Comparison of ENCODE assay signal across 30 mouse cellular contexts in the genomic region with DNA sequence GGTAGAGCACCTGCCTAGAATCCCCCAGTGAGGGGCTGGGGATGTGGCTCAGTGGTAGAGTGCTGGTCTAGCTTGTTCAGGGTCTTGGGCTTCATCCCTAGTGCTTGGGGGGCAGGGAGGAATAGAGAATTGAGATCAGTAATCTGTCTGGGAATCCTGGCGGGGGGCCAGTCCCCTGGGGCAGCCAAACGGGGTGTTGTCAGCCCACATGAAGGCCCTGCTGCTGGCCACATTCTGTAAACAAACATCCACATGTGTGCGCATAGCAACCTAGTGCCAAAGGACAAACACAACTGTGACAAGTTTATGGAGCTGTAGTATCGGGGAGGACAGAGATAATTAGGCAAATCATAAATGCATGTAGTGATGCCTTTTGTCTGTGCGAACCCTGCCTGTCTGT. TPM values are rescaled to one million over a fixed set of nuclear protein-coding genes. Genes with fewer than 3 reads are reported as not detected.
DNase-seq lines count a peak whose midpoint lies in the region; ATAC-seq and TF ChIP-seq lines count a peak whose summit lies in the region.
"Had no signal": no experiment of that assay in that cellular context is flagged by ENCODE, and none has a peak within 500 bp of the region (broad histone marks: within the 10 kb centered on the region; RNA-seq: fewer than 3 reads in every experiment).

No protein-coding gene starts in this region.

- H3K27ac ChIP-seq in lung, embryonic 14.5 days (ENCODE audit: low read depth), result no peak overlapping the region
- H3K27ac ChIP-seq: embryonic facial prominence, embryonic 12.5 days; heart, adult 2 months; hindbrain, embryonic 15.5 days; liver, embryonic 13.5 days had no signal

- no peaks in the 10 kb centered on the region for H3K36me3 ChIP-seq in lung, embryonic 14.5 days (ENCODE audit: insufficient read depth)
- H3K36me3 ChIP-seq: embryonic facial prominence, embryonic 12.5 days; G1E; heart, embryonic 12.5 days; hindbrain, embryonic 15.5 days; liver, embryonic 13.5 days had no signal

- no peaks in the 10 kb centered on the region for H3K9me3 ChIP-seq in lung, embryonic 14.5 days (ENCODE audit: low read depth, low read length)
- H3K9me3 ChIP-seq: embryonic facial prominence, embryonic 12.5 days; G1E; heart, embryonic 12.5 days; hindbrain, embryonic 15.5 days; liver, embryonic 13.5 days had no signal

- no peaks in the 10 kb centered on the region for H3K4me1 ChIP-seq in lung, embryonic 14.5 days (ENCODE audit: insufficient read depth)
- H3K4me1 ChIP-seq: heart, embryonic 12.5 days; hindbrain, embryonic 15.5 days; liver, embryonic 13.5 days had no signal

- no peak overlapping the region for H3K9ac ChIP-seq in lung, embryonic 14.5 days
- H3K9ac ChIP-seq: embryonic facial prominence, embryonic 12.5 days; heart, embryonic 12.5 days; hindbrain, embryonic 15.5 days; liver, embryonic 13.5 days had no signal

- H3K27me3 ChIP-seq in lung, embryonic 14.5 days (ENCODE audit: insufficient read depth, low read length), result no peaks in the 10 kb centered on the region
- H3K27me3 ChIP-seq: embryonic facial prominence, embryonic 12.5 days; liver, embryonic 13.5 days; Patski had no signal

- no peak for TF ChIP-seq CTCF in lung, embryonic 14.5 days (IDR thresholded peaks at IDR 0.05; ENCODE audit: low read depth)

- peak; percentile 68 for DNase-seq in kidney, postnatal 10 days
- no peak for DNase-seq in kidney, adult 18-20 months
- DNase-seq in lung, embryonic 14.5 days, result peak; percentile 88
- DNase-seq in lung, postnatal 25 days (ENCODE audit: low spot score), result no peak
- DNase-seq in right cerebral cortex, postnatal 4 days, result peak; percentile 32
- DNase-seq in right cerebral cortex, postnatal 14 days, result no peak
- peak; percentile 68 to 85 for DNase-seq in lung, postnatal 4 days
- DNase-seq: adrenal gland, postnatal 10 days; cerebellum, adult 11-12 months; cerebellum, adult 9-11 months; embryo, embryonic 11 days; gastrocnemius, postnatal 36 days; heart, adult 2 months; heart, postnatal 4 days; kidney, adult 11 months; layer of hippocampus, adult 9-11 months; liver, embryonic 13.5 days; thymus, postnatal 14 days had no signal

- WGBS in lung, embryonic 14.5 days, result 15% methylated on average over 5 of the region's 5 CpGs

- H3K4me2 ChIP-seq in lung, embryonic 14.5 days, result no peak overlapping the region
- H3K4me2 ChIP-seq: embryonic facial prominence, embryonic 12.5 days; heart, embryonic 12.5 days; hindbrain, embryonic 15.5 days; liver, embryonic 13.5 days; midbrain, embryonic 11.5 days had no signal

- ATAC-seq in lung, embryonic 14.5 days (ENCODE audit: insufficient read depth), result peak; percentile 76
- no peak for ATAC-seq in granulocyte monocyte progenitor cell, adult 5-6 weeks (replicated peaks; ENCODE audit: poor library complexity, severe bottlenecking)
- ATAC-seq: forebrain, embryonic 14.5 days; inflammation-experienced regulatory T-cells, adult 6 months; midbrain, embryonic 16.5 days; Patski had no signal

- H3K4me3 ChIP-seq in lung, embryonic 14.5 days (ENCODE audit: low read depth, low read length), result no peak overlapping the region
- H3K4me3 ChIP-seq: embryonic facial prominence, embryonic 12.5 days; heart, adult 2 months; heart, embryonic 12.5 days; hindbrain, embryonic 15.5 days; liver, embryonic 13.5 days had no signal

RNA-seq across cellular contexts. Expression of a gene that starts 15.5 kb away (rescaled TPM):
- 5.1 and 6.0 TPM in 2 replicates for polyA plus RNA-seq in lung, embryonic 14.5 days (2014; fragmentation: Nextera tagmentation; extraction: Ambion mirVana)
- 89.6 and 92.8 TPM in 2 replicates for total RNA-seq in granulocyte monocyte progenitor cell, adult 5-6 weeks (2014; fragmentation: Nextera tagmentation)
- 33.3 and 45.1 TPM in 2 replicates for total RNA-seq in granulocyte monocyte progenitor cell, adult 5-6 weeks (2017)
- total RNA-seq: G1E had no signal

RNA-seq across cellular contexts. Expression of a gene that starts 51.6 kb away (rescaled TPM):
- 1.4 and 1.8 TPM in 2 replicates for polyA plus RNA-seq in lung, embryonic 14.5 days (2014; fragmentation: Nextera tagmentation; extraction: Ambion mirVana)
- total RNA-seq in granulocyte monocyte progenitor cell, adult 5-6 weeks (2014; fragmentation: Nextera tagmentation), result not detected in 2 replicates
- not detected in 2 replicates for total RNA-seq in granulocyte monocyte progenitor cell, adult 5-6 weeks (2017)
- total RNA-seq: megakaryocyte, adult 5-6 weeks; neutrophil, adult 5-6 weeks had no signal
- polyA plus RNA-seq: G1E, Patski had no signal

Comparison
In these comparisons a context has a peak if more than half of its experiments do, and no peak if none do; other contexts are left out.
1. DNase-seq: peak in kidney, postnatal 10 days (single experiment), lung, embryonic 14.5 days (single experiment), right cerebral cortex, postnatal 4 days (single experiment) and lung, postnatal 4 days (2 of 2); none in kidney, adult 18-20 months (single experiment), lung, postnatal 25 days (single experiment) and right cerebral cortex, postnatal 14 days (single experiment).